Mouse (Mus musculus) heart, embryonic 16.5 days (tissue): Measurements from ENCODE around the gene Kif17. TPM values are rescaled to one million over a fixed set of nuclear protein-coding genes. Genes with fewer than 3 reads are reported as not detected.

Experiments used
- ATAC-seq: fragments of 200-750 bp; cut with Nextera tagmentation; replicated peaks from 2 replicates; pipeline ENCODE4 v1.8.0; 2017; ENCODE audit warnings: moderate number of reproducible peaks; ENCODE audit not compliant: insufficient read depth, low FRiP score; ENCODE audit errors: extremely low read depth
- H3K27ac ChIP-seq: fragments of 300-500 bp; sonication (generic); 2 replicates; pipeline ENCODE4 v1.5.1; 2014; ENCODE audit warnings: mild to moderate bottlenecking, low read length, control low read depth, moderate library complexity
- H3K27me3 ChIP-seq: fragments of 300-500 bp; sonication (generic); 2 replicates; pipeline ENCODE4 v1.6.1; 2014; ENCODE audit warnings: low read length, mixed read lengths; ENCODE audit not compliant: control insufficient read depth, insufficient read depth
- H3K36me3 ChIP-seq: fragments of 300-500 bp; sonication (generic); 2 replicates; pipeline ENCODE4 v1.6.1; 2014; ENCODE audit not compliant: control insufficient read depth, insufficient read depth
- H3K4me1 ChIP-seq: fragments of 300-500 bp; sonication (generic); 2 replicates; pipeline ENCODE4 v1.6.1; 2014; ENCODE audit warnings: low read length, mixed read lengths; ENCODE audit not compliant: control insufficient read depth, insufficient read depth
- H3K4me2 ChIP-seq: fragments of 300-500 bp; sonication (generic); 2 replicates; pipeline ENCODE4 v1.6.1; 2014; ENCODE audit warnings: low read depth, mild to moderate bottlenecking, control low read depth, low read length
- H3K4me3 ChIP-seq: fragments of 300-500 bp; sonication (generic); 2 replicates; pipeline ENCODE4 v1.5.1; 2014; ENCODE audit warnings: mild to moderate bottlenecking, control low read depth, low read length
- H3K9ac ChIP-seq: fragments of 300-500 bp; sonication (generic); 2 replicates; pipeline ENCODE4 v1.6.1; 2014; ENCODE audit warnings: low read length, control low read depth
- H3K9me3 ChIP-seq: fragments of 300-500 bp; sonication (generic); replicated peaks from 2 replicates; pipeline ENCODE4 v1.6.1; 2016; ENCODE audit warnings: low read length; ENCODE audit not compliant: control insufficient read depth
- WGBS: fragments of 180-500 bp; shearing (Covaris S2); extraction: QIAGEN DNeasy Blood & Tissue Kit; methylation state at CpG from one replicate; pipeline ENCODE4 v1.1.7; 2014; 5-methylcytosine and 5-hydroxymethylcytosine counted together
- polyA plus RNA-seq: library from polyadenylated mRNA; unstranded; fragments of >200 nt; fragmentation: Nextera tagmentation; extraction: Ambion mirVana; gene quantifications from 2 replicates; pipeline ENCODE4 v1.2.1, GENCODE M21; 2015

The Kif17 gene
- polyA plus RNA-seq, 1 experiment from 2014 or later, result 0.68 TPM

- WGBS, result 28% methylated on average over 5 of the region's 5 CpGs
- Histone ChIP-seq H3K4me1 (peaks cover 22% of the 10 kb centered on the region), H3K4me3 (peak overlapping the region; percentile 31; the same call in 1 of the 2 replicates), H3K9me3 (no peaks in the 10 kb centered on the region), H3K27ac (no peak overlapping the region), H3K36me3 (no peaks in the 10 kb centered on the region), H3K9ac (peak overlapping the region; percentile 28), H3K27me3 (peaks cover 25% of the 10 kb centered on the region), H3K4me2 (peak overlapping the region; percentile 71)
- ATAC-seq, result no peak
These were observed 2.0 kb downstream of the Kif17 start for GRCm38 (mm10) chr4:138252231-138252630.

DNA sequence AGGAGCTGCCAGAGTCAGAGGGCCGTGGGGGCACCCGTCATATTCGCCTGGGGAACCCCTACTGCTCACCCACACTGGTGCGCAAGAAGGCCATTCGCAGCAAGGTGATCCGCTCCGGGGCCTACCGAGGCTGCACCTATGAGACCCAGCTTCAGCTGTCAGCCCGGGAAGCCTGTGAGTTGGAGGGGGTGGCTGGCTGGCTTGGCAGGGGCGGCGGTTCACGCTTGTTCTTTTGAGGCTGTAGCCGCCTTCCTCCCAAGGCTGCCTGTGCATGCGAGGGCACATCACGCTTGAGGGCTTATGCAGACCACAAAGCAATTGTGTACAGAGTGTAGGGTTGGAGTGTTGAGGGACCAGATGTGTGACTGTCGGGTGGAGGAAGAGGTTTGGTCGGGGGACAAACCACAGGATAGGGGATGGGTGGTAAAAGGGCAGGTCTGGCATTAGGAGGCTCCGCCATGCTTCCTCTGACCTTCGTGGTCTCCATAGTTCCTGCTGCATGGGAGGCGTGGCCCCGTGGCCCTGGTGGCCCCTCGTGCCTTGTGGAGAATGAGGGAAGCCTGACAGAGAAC, 7.0 kb downstream of the Kif17 start:
- H3K9me3 ChIP-seq, result no peaks in the 10 kb centered on the region
- ATAC-seq, result no peak
- H3K36me3 ChIP-seq, result no peaks in the 10 kb centered on the region
- H3K9ac ChIP-seq, result no peak overlapping the region
- no peak overlapping the region for H3K4me2 ChIP-seq
- no peak overlapping the region for H3K27ac ChIP-seq
- 75% methylated on average over 22 of the region's 22 CpGs for WGBS
- H3K27me3 ChIP-seq, result peaks cover 8% of the 10 kb centered on the region; the same call in 1 of the 2 replicates
- H3K4me1 ChIP-seq, result peaks cover 6% of the 10 kb centered on the region
- H3K4me3 ChIP-seq, result no peak overlapping the region

- Histone ChIP-seq H3K4me2 (no peak overlapping the region), H3K4me1 (0 out of 2 replicates have a peak, but pooled peaks cover 4% of the 10 kb centered on the region), H3K27ac (no peak overlapping the region), H3K36me3 (no peaks in the 10 kb centered on the region), H3K9me3 (no peaks in the 10 kb centered on the region), H3K4me3 (no peak overlapping the region), H3K9ac (no peak overlapping the region), H3K27me3 (peaks cover 4% of the 10 kb centered on the region; the same call in 1 of the 2 replicates)
- ATAC-seq, result no peak
- 65% methylated on average over 7 of the region's 7 CpGs for WGBS
These were observed 8.4 kb downstream of the Kif17 start for GRCm38 (mm10) chr4:138258663-138259062.

GRCm38 (mm10) chr4:138259482-138259881, 9.2 kb downstream of the Kif17 start:
- H3K4me2 ChIP-seq, result no peak overlapping the region
- H3K27me3 ChIP-seq, result peaks cover 4% of the 10 kb centered on the region; the same call in 1 of the 2 replicates
- no peaks in the 10 kb centered on the region for H3K36me3 ChIP-seq
- WGBS, result 73% methylated on average over 5 of the region's 5 CpGs
- H3K4me1 ChIP-seq, result 0 out of 2 replicates have a peak, but pooled peaks cover 4% of the 10 kb centered on the region
- no peak overlapping the region for H3K27ac ChIP-seq
- no peak for ATAC-seq
- H3K9me3 ChIP-seq, result no peaks in the 10 kb centered on the region
- no peak overlapping the region for H3K9ac ChIP-seq
- no peak overlapping the region for H3K4me3 ChIP-seq

DNA sequence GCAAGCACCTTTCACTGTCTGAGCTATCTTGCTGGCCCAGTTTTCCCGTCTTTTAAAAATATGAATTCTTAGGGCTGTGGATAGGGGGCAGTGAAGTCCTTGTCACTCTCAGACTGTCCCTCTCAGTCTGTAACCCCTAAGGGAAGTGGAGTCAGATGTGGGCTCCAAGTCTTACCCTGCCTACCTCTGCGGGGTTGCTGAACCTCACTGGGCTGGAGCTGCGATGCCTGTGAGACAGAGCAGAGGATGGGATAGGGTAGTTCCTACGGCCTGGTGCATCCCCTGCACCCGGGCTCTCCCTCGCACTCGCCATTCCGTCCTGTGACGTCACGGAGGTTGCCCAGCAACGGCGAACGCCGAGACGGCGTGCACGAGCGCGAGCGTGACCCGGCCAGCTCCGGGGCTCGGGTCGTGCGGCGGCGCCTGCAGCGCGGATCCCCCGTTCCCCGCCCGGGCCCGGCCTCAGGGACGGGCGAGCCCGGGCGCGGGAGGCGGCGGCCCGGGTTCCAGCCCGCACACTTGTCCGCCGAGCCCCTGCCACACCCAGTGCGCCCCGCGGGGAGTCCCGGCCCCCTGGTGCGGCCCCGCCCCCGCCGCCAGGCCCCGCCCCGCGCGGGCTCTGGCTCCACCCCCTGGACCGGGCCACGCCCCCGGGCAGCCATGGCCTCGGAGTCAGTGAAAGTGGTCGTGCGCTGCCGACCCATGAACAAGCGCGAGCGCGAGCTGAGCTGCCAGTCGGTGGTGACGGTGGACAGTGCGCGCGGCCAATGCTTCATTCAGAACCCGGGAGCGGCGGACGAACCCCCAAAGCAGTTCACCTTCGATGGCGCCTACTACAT, 11.8 kb downstream of the Kif17 start:
- ATAC-seq, result peak; percentile 92
- no peaks in the 10 kb centered on the region for H3K36me3 ChIP-seq
- H3K27ac ChIP-seq, result no peak overlapping the region
- no peaks in the 10 kb centered on the region for H3K9me3 ChIP-seq
- H3K4me1 ChIP-seq, result 0 out of 2 replicates have a peak, but pooled peaks cover 4% of the 10 kb centered on the region
- H3K27me3 ChIP-seq, result peaks cover 6% of the 10 kb centered on the region; the same call in 1 of the 2 replicates
- H3K4me3 ChIP-seq, result peak overlapping the region; percentile 74
- peak overlapping the region; percentile 60 for H3K9ac ChIP-seq
- WGBS, result under 1% methylated on average over 65 of the region's 78 CpGs
- H3K4me2 ChIP-seq, result peak overlapping the region; percentile 90

- no peak overlapping the region for H3K9ac ChIP-seq
- H3K4me2 ChIP-seq, result no peak overlapping the region
- no peaks in the 10 kb centered on the region for H3K9me3 ChIP-seq
- H3K27ac ChIP-seq, result no peak overlapping the region
- no peaks in the 10 kb centered on the region for H3K36me3 ChIP-seq
- peaks cover 6% of the 10 kb centered on the region; the same call in 1 of the 2 replicates for H3K27me3 ChIP-seq
- ATAC-seq, result no peak
- WGBS, result 81% methylated on average over 10 of the region's 10 CpGs
- no peak overlapping the region for H3K4me3 ChIP-seq
- H3K4me1 ChIP-seq, result no peaks in the 10 kb centered on the region
These were observed 17.6 kb downstream of the Kif17 start for GRCm38 (mm10) chr4:138267869-138268268.

DNA sequence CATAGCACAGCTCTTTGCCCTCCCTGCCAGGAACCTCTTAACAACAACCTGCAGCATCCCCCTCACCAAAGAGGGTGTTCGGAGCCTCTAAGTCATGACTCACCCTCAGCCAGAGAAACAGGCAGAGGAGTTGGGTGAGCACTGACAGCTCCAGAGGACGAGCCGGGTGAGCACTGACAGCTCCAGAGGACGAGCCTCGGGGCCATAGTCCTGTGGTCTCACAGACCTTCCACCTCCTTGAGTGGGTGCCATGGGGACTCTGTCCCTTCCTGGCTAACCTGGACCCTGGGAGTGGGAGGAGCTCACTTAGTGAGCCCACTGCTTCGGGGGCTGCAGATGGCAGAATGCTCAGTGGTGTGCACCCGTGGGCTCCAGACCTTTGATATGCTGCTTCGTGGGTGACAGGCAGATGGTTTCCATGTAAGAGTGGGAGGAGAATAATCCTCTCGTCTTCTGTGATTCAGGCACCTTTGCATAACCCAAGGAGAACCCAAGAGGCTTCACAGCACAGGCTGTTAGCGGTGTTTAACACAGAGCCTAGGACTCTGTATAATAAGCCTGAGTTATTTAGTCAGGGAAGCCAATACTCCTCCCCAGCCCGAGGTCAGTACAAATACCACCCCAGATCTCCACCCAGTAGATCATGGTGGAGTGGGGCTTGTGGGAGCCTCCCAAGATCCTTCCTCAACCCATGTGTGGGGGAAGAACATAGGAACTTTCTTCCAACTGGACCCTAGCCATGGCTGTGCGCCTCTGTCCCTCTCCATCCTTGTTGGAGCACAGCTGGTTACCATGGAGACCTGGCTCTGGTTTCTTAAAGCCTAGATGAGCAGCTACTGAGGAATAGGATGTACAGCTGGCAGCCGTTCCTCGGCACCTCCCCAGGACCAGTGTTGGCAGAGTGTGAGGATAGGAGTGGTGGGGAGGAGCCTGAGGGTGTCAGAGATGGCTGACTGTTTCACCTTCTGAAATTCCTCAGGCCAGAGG, 22.1 kb downstream of the Kif17 start:
- H3K36me3 ChIP-seq, result no peaks in the 10 kb centered on the region
- H3K9ac ChIP-seq, result no peak overlapping the region
- no peak overlapping the region for H3K27ac ChIP-seq
- H3K4me3 ChIP-seq, result no peak overlapping the region
- 42% methylated on average over 14 of the region's 14 CpGs for WGBS
- no peaks in the 10 kb centered on the region for H3K27me3 ChIP-seq
- H3K9me3 ChIP-seq, result no peaks in the 10 kb centered on the region
- no peak overlapping the region for H3K4me2 ChIP-seq
- peak; percentile 75 for ATAC-seq
- H3K4me1 ChIP-seq, result no peaks in the 10 kb centered on the region

GRCm38 (mm10) chr4:138278346-138278745, 28.1 kb downstream of the Kif17 start:
- Histone ChIP-seq H3K9ac (no peak overlapping the region), H3K4me1 (no peaks in the 10 kb centered on the region), H3K9me3 (no peaks in the 10 kb centered on the region), H3K4me3 (no peak overlapping the region), H3K27me3 (no peaks in the 10 kb centered on the region), H3K36me3 (no peaks in the 10 kb centered on the region), H3K27ac (no peak overlapping the region), H3K4me2 (no peak overlapping the region)
- no peak for ATAC-seq
- WGBS, result 61% methylated on average over 7 of the region's 7 CpGs
